In the genomic region with DNA sequence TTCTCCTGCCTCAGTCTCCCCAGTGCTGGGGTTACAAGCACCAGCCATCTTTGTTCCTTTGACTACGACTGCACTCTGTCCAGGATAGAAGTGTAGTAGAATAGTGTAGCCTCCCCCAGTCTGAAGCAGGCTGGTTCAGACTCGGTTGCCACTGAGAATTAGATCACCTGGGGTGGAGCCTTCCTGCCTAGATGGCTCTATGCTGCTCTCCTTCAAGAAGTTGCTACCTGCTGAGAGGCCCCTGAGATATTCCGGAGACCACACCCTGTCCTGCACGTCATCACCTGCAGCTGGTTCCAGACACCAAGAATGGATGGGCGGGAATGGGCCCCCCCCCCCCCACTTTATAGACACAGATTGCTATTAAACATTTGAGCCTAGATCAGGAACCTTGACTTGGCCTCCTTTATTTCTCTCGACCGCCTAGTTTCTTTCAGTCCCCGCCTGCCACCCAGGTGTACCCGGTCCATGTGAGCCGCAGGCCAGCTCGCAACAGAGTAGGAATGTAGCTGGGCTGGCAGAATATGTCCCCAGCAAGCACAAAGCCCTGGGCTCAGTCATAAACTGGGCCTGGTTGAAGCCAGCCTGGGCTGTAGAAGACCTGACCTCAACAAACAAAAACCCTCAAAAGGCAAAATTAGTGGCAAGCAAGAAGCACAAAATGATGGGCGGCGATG, we compare ENCODE assay signal across 7 mouse cellular contexts. TPM values are rescaled to one million over a fixed set of nuclear protein-coding genes. Genes with fewer than 3 reads are reported as not detected.
DNase-seq lines count a peak whose midpoint lies in the region; ATAC-seq and TF ChIP-seq lines count a peak whose summit lies in the region.

No protein-coding gene starts in this region.

- H3K36me3 ChIP-seq in heart, embryonic 16.5 days (ENCODE audit: control insufficient read depth, insufficient read depth): no peaks in the 10 kb centered on the region
- peaks cover 42% of the 10 kb centered on the region for H3K36me3 ChIP-seq in E14TG2a.4 (ENCODE audit: insufficient read depth, low read length)
- H3K36me3 ChIP-seq in ES-E14 (ENCODE audit: control insufficient read depth, insufficient read depth, low read length, poor library complexity, severe bottlenecking): peaks cover 4% of the 10 kb centered on the region; the same call in 1 of the 2 replicates
- peaks cover 23% of the 10 kb centered on the region for H3K36me3 ChIP-seq in limb, embryonic 14.5 days (ENCODE audit: control insufficient read depth, insufficient read depth, low read length)

- H3K27me3 ChIP-seq in heart, embryonic 16.5 days (ENCODE audit: control insufficient read depth, insufficient read depth, low read length): no peaks in the 10 kb centered on the region
- no peaks in the 10 kb centered on the region for H3K27me3 ChIP-seq in E14TG2a.4 (ENCODE audit: insufficient read depth, low read length)
- no peaks in the 10 kb centered on the region for H3K27me3 ChIP-seq in limb, embryonic 14.5 days (ENCODE audit: control insufficient read depth, insufficient read depth, low read length)

- TF ChIP-seq CTCF in E14TG2a.4 (conservative IDR thresholded peaks at IDR 0.05; ENCODE audit: low read length): no peak

- peaks cover 69% of the 10 kb centered on the region for H3K4me1 ChIP-seq in heart, embryonic 16.5 days (ENCODE audit: control insufficient read depth, insufficient read depth, low read length)
- H3K4me1 ChIP-seq in E14TG2a.4 (replicated peaks; ENCODE audit: low read depth, low read length) (peaks cover 96% of the 10 kb centered on the region), ES-E14 (ENCODE audit: control insufficient read depth in 2 of 2, insufficient read depth in 2 of 2, low read length in 2 of 2, poor library complexity in 1 of 2) (peaks cover 16 to 56% of the 10 kb centered on the region in 2 experiments)
- peaks cover 34% of the 10 kb centered on the region for H3K4me1 ChIP-seq in limb, embryonic 14.5 days (ENCODE audit: control insufficient read depth, insufficient read depth, low read length)

- H3K4me2 ChIP-seq in heart, embryonic 16.5 days (ENCODE audit: low read depth, low read length): no peak overlapping the region
- no peak overlapping the region for H3K4me2 ChIP-seq in limb, embryonic 14.5 days (replicated peaks; ENCODE audit: low read depth, low read length, severe bottlenecking)

- 81% methylated on average over 13 of the region's 13 CpGs for WGBS in heart, embryonic 16.5 days
- WGBS in limb, embryonic 14.5 days: 68% methylated on average over 13 of the region's 13 CpGs

- no peak overlapping the region for H3K9ac ChIP-seq in heart, embryonic 16.5 days (ENCODE audit: low read length)
- peak overlapping the region; percentile 58 for H3K9ac ChIP-seq in ES-E14 (ENCODE audit: insufficient read depth, low read depth, low read length, poor library complexity, severe bottlenecking)
- no peak overlapping the region for H3K9ac ChIP-seq in limb, embryonic 14.5 days (ENCODE audit: low read depth, low read length, severe bottlenecking)

- peak overlapping the region; percentile 95 for H3K27ac ChIP-seq in heart, embryonic 16.5 days (ENCODE audit: low read length)
- peak overlapping the region; percentile 93 for H3K27ac ChIP-seq in ES-E14 (ENCODE audit: insufficient read depth, low read depth, low read length, poor library complexity, severe bottlenecking)
- 0 out of 2 replicates have a peak overlapping the region, but pooled peaks have one; percentile 38 for H3K27ac ChIP-seq in limb, embryonic 14.5 days (replicated peaks; ENCODE audit: low read depth, low read length)

- H3K4me3 ChIP-seq in heart, embryonic 16.5 days (ENCODE audit: low read length): no peak overlapping the region
- H3K4me3 ChIP-seq in E14TG2a.4 (replicated peaks; ENCODE audit: low read length) (peak overlapping the region; percentile 62), ES-E14 (ENCODE audit: insufficient read depth in 1 of 2, low read depth in 1 of 2, low read length in 2 of 2, poor library complexity in 1 of 2, severe bottlenecking in 1 of 2) (peak overlapping the region in 1 of 2 experiments; percentile 35; a peak in 1 of 4 replicates)
- H3K4me3 ChIP-seq in limb, embryonic 14.5 days (replicated peaks; ENCODE audit: low read length): no peak overlapping the region

- in situ Hi-C loops in ES-E14 (cut with MboI; ENCODE audit: low sequenced_read_pairs in 2 of 2, unreplicated experiment in 2 of 2): no loop called here

- TF ChIP-seq POLR2A in limb, embryonic 14.5 days (IDR thresholded peaks at IDR 0.05; ENCODE audit: borderline replicate concordance, extremely low read depth, insufficient read depth, insufficient read length): no peak

- intact Hi-C loops in heart, postnatal 25 days (cut with DNase I): no loop called here

- DNase-seq in heart, postnatal 25 days (ENCODE audit: low spot score): no peak
- DNase-seq in ES-E14 (ENCODE audit: low read depth, low spot score): no peak
- no peak for DNase-seq in limb, embryonic 14.5 days (ENCODE audit: low spot score)
- DNase-seq in cerebellum, adult 11 months: no peak

- H3K9me3 ChIP-seq in heart, embryonic 16.5 days (replicated peaks; ENCODE audit: control insufficient read depth, low read length): no peaks in the 10 kb centered on the region
- H3K9me3 ChIP-seq in E14TG2a.4 (ENCODE audit: low read length) (peaks cover 12% of the 10 kb centered on the region), ES-E14 (ENCODE audit: control insufficient read depth, insufficient read depth, low read depth, low read length) (no peaks in the 10 kb centered on the region)
- no peaks in the 10 kb centered on the region for H3K9me3 ChIP-seq in limb, embryonic 14.5 days (ENCODE audit: control insufficient read depth, low read length)

- ATAC-seq in heart, embryonic 16.5 days (replicated peaks; ENCODE audit: extremely low read depth, insufficient read depth, low FRiP score): no peak
- ATAC-seq in limb, embryonic 14.5 days (ENCODE audit: low FRiP score, low read depth): no peak
- ATAC-seq in erythroblast, adult 5-6 weeks (replicated peaks; ENCODE audit: low FRiP score, poor library complexity, severe bottlenecking): no peak

TF ChIP-seq in ES-E14, 5 proteins besides CTCF, POLR2A, EP300 and RAD21:
- TF ChIP-seq HCFC1 (IDR thresholded peaks at IDR 0.05; ENCODE audit: borderline replicate concordance, insufficient read depth, low read length) (no peak), CHD2 (IDR thresholded peaks at IDR 0.05; ENCODE audit: low read depth, low read length) (peak; percentile 21; the same call in 1 of the 2 replicates)

RNA-seq across cellular contexts. Expression of a gene that starts 19.6 kb away (rescaled TPM):
- polyA plus RNA-seq in heart, embryonic 16.5 days (2015; fragmentation: Nextera tagmentation; extraction: Ambion mirVana): 48.2 and 50.7 TPM in 2 replicates
- total RNA-seq in heart, postnatal 25 days (2021): 10 to 100 TPM; 18.2 to 26.3 TPM
- total RNA-seq in ES-E14 (2012; rRNA removed): 63.5 and 118 TPM in 2 replicates
- 99.0 and 113 TPM in 2 replicates for polyA plus RNA-seq in limb, embryonic 14.5 days (2012; rRNA removed)
- polyA plus RNA-seq in limb, embryonic 14.5 days (2014; fragmentation: Nextera tagmentation; extraction: Ambion mirVana): 100 and 103 TPM in 2 replicates
- 3.3 and 29.0 TPM in 2 replicates for total RNA-seq in erythroblast, adult 5-6 weeks (2015; ENCODE audit: low replicate concordance)
- total RNA-seq in erythroblast, adult 5-6 weeks (2017; ENCODE audit: low replicate concordance): 2.2 TPM in 2 replicates

Comparison
In these comparisons a context has a peak if more than half of its experiments do, and no peak if none do; other contexts are left out.
1. H3K27ac ChIP-seq: peak in every context shown above with its lines; median percentile 95 in heart, embryonic 16.5 days; 93 in ES-E14; 38 in limb, embryonic 14.5 days.